Mouse (Mus musculus): Measurements from ENCODE around the gene Hspa8. TPM values are rescaled to one million over a fixed set of nuclear protein-coding genes. Genes with fewer than 3 reads are reported as not detected.

Gene Hspa8
- total and polyA plus RNA-seq, 3 experiments = 418 to 5,439 (median 3,011) TPM

GRCm38 (mm10) chr9:40757685-40758270, 43.0 kb upstream of the Hspa8 start:
- no peak overlapping the region for H3K4me3 ChIP-seq (ENCODE audit: control insufficient read depth in 1 of 2, insufficient read depth in 1 of 2, low read depth in 2 of 2, low read length in 2 of 2)
- H3K36me3 ChIP-seq (ENCODE audit: control insufficient read depth in 1 of 2, insufficient read depth in 2 of 2, low read length in 2 of 2) = no peaks in the 10 kb centered on the region; a peak in 1 of 4 replicates
- H3K79me2 ChIP-seq (ENCODE audit: control insufficient read depth, insufficient read depth, low read length, poor library complexity) = no peaks in the 10 kb centered on the region
- no peak overlapping the region for H3K27ac ChIP-seq (ENCODE audit: control insufficient read depth, low read depth, low read length)
- no peaks in the 10 kb centered on the region; a peak in 1 of 4 replicates for H3K27me3 ChIP-seq (ENCODE audit: control insufficient read depth in 1 of 2, insufficient read depth in 2 of 2, low read length in 2 of 2)
- TF ChIP-seq CTCF (IDR thresholded peaks at IDR 0.05 in 2 of 3, conservative IDR thresholded peaks at IDR 0.05 in 1 of 3; ENCODE audit: control insufficient read depth in 1 of 3, insufficient read depth in 1 of 3, low read depth in 2 of 3, low read length in 3 of 3, poor library complexity in 1 of 3, severe bottlenecking in 1 of 3) (peak; percentile 15 to 65 (median 59); a peak in 4 of 6 replicates), MYC (IDR thresholded peaks at IDR 0.05; ENCODE audit: low read depth, low read length) (no peak), RAD21 (IDR thresholded peaks at IDR 0.05; ENCODE audit: low read depth, low read length) (peak; percentile 59), NRF1 (IDR thresholded peaks at IDR 0.05; ENCODE audit: insufficient read depth, low read depth, low read length, poor library complexity, severe bottlenecking) (no peak), E2F4 (IDR thresholded peaks at IDR 0.05; ENCODE audit: borderline replicate concordance, low read depth, low read length) (no peak), SMC3 (IDR thresholded peaks at IDR 0.05; ENCODE audit: low read depth, low read length) (peak; percentile 37)
- H3K4me1 ChIP-seq (ENCODE audit: control insufficient read depth in 1 of 2, insufficient read depth in 2 of 2, low read length in 2 of 2) = no peaks in the 10 kb centered on the region; a peak in 1 of 4 replicates
- H3K9me3 ChIP-seq (replicated peaks; ENCODE audit: insufficient read depth, low read length) = no peaks in the 10 kb centered on the region
- H3K9ac ChIP-seq (ENCODE audit: control insufficient read depth, low read depth, low read length, poor library complexity, severe bottlenecking) = no peak overlapping the region
- DNase-seq (ENCODE audit: low read depth, low spot score) = peak; percentile 68

GRCm38 (mm10) chr9:40762354-40762753, 38.4 kb upstream of the Hspa8 start:
- Histone ChIP-seq H3K9me3 (replicated peaks; ENCODE audit: insufficient read depth, low read length) (no peaks in the 10 kb centered on the region), H3K4me1 (ENCODE audit: control insufficient read depth in 1 of 2, insufficient read depth in 2 of 2, low read length in 2 of 2) (no peaks in the 10 kb centered on the region; a peak in 1 of 4 replicates), H3K9ac (ENCODE audit: control insufficient read depth, low read depth, low read length, poor library complexity, severe bottlenecking) (no peak overlapping the region), H3K27me3 (ENCODE audit: control insufficient read depth in 1 of 2, insufficient read depth in 2 of 2, low read length in 2 of 2) (no peaks in the 10 kb centered on the region), H3K36me3 (ENCODE audit: control insufficient read depth in 1 of 2, insufficient read depth in 2 of 2, low read length in 2 of 2) (no peaks in the 10 kb centered on the region; a peak in 1 of 4 replicates), H3K27ac (ENCODE audit: control insufficient read depth, low read depth, low read length) (no peak overlapping the region), H3K79me2 (ENCODE audit: control insufficient read depth, insufficient read depth, low read length, poor library complexity) (no peaks in the 10 kb centered on the region), H3K4me3 (ENCODE audit: control insufficient read depth in 1 of 2, insufficient read depth in 1 of 2, low read depth in 2 of 2, low read length in 2 of 2) (no peak overlapping the region)
- peak; percentile 94 for TF ChIP-seq ZNF384 (IDR thresholded peaks at IDR 0.05; ENCODE audit: low read depth, low read length)
- no peak for TF ChIP-seq GABPA (IDR thresholded peaks at IDR 0.05; ENCODE audit: low read depth, low read length)
- TF ChIP-seq NELFE (IDR thresholded peaks at IDR 0.05; ENCODE audit: low read depth, low read length) = no peak
- TF ChIP-seq KAT2A (conservative IDR thresholded peaks at IDR 0.05; ENCODE audit: low read depth, low read length) = no peak
- TF ChIP-seq POLR2A (IDR thresholded peaks at IDR 0.05; ENCODE audit: control insufficient read depth in 1 of 2, insufficient read depth in 1 of 2, low read depth in 1 of 2, low read length in 2 of 2, poor library complexity in 1 of 2) = no peak
- no peak for TF ChIP-seq MXI1 (IDR thresholded peaks at IDR 0.05; ENCODE audit: low read depth, low read length)
- TF ChIP-seq EP300 (IDR thresholded peaks at IDR 0.05; ENCODE audit: low read depth in 1 of 2, low read length in 2 of 2) = 0 out of 4 replicates have a peak, but pooled peaks of 1 of the 2 experiments have one; percentile 12
- DNase-seq (ENCODE audit: low read depth, low spot score) = peak; percentile 50
